Mouse (Mus musculus) intestine, embryonic 16.5 days (tissue): ENCODE data around the gene Adcy5. TPM values are rescaled to one million over a fixed set of nuclear protein-coding genes. Genes with fewer than 3 reads are reported as not detected.
A peak's percentile ranks its signal among the peaks of the same experiment; 100 is the strongest.

ENCODE experiments used
- ATAC-seq: fragments of 200-750 bp; cut with Nextera tagmentation; 2 replicates; pipeline ENCODE4 v1.8.0; 2017; ENCODE audit warnings: moderate TSS enrichment, moderate library complexity
- H3K27ac ChIP-seq: fragments of 300-500 bp; sonication (generic); 2 replicates; pipeline ENCODE4 v1.5.1; 2014; ENCODE audit warnings: mild to moderate bottlenecking, low read length
- H3K27me3 ChIP-seq: fragments of 300-500 bp; sonication (generic); replicated peaks from 2 replicates; pipeline ENCODE4 v1.6.1; 2014; ENCODE audit warnings: low read length, control low read depth, mixed read lengths; ENCODE audit not compliant: control insufficient read depth, insufficient read depth
- H3K36me3 ChIP-seq: fragments of 300-500 bp; sonication (generic); 2 replicates; pipeline ENCODE4 v1.6.1; 2014; ENCODE audit warnings: low read length, control low read depth; ENCODE audit not compliant: control insufficient read depth, insufficient read depth
- H3K4me1 ChIP-seq: fragments of 300-500 bp; sonication (generic); 2 replicates; pipeline ENCODE4 v1.6.1; 2014; ENCODE audit warnings: low read length, control low read depth, mixed read lengths; ENCODE audit not compliant: control insufficient read depth, insufficient read depth
- H3K4me2 ChIP-seq: fragments of 300-500 bp; sonication (generic); 2 replicates; pipeline ENCODE4 v1.6.1; 2014; ENCODE audit warnings: low read depth, low read length, control low read depth
- H3K4me3 ChIP-seq: fragments of 300-500 bp; sonication (generic); 2 replicates; pipeline ENCODE4 v1.5.1; 2014; ENCODE audit warnings: mild to moderate bottlenecking, low read length
- H3K9ac ChIP-seq: fragments of 300-500 bp; sonication (generic); 2 replicates; pipeline ENCODE4 v1.6.1; 2014; ENCODE audit warnings: low read depth, low read length
- H3K9me3 ChIP-seq: fragments of 300-500 bp; sonication (generic); 2 replicates; pipeline ENCODE4 v1.6.1; 2016; ENCODE audit warnings: low read length, control low read depth; ENCODE audit not compliant: control insufficient read depth
- WGBS: fragments of 180-500 bp; shearing (Covaris S2); extraction: QIAGEN DNeasy Blood & Tissue Kit; methylation state at CpG from one replicate; pipeline ENCODE4 v1.1.7; 2014; 5-methylcytosine and 5-hydroxymethylcytosine counted together
- polyA plus RNA-seq: library from polyadenylated mRNA; unstranded; fragments of >200 nt; fragmentation: Nextera tagmentation; extraction: Ambion mirVana; gene quantifications from 2 replicates; pipeline ENCODE4 v1.2.1, GENCODE M21; 2015

The Adcy5 gene
- polyA plus RNA-seq, 1 experiment from 2014 or later, result 2.0 TPM

- ATAC-seq, result no peak
- no peak overlapping the region for H3K4me2 ChIP-seq
- H3K27ac ChIP-seq, result no peak overlapping the region
- H3K9me3 ChIP-seq, result no peaks in the 10 kb centered on the region
- WGBS, result 8% methylated on average over 12 of the region's 12 CpGs
- H3K4me1 ChIP-seq, result peaks cover 7% of the 10 kb centered on the region; the same call in 1 of the 2 replicates
- H3K4me3 ChIP-seq, result no peak overlapping the region
- H3K36me3 ChIP-seq, result no peaks in the 10 kb centered on the region
- H3K9ac ChIP-seq, result no peak overlapping the region
- peaks cover 45% of the 10 kb centered on the region for H3K27me3 ChIP-seq
Observed at GRCm38 (mm10) chr16:35153146-35153755, 1.4 kb upstream of the Adcy5 start.

DNA sequence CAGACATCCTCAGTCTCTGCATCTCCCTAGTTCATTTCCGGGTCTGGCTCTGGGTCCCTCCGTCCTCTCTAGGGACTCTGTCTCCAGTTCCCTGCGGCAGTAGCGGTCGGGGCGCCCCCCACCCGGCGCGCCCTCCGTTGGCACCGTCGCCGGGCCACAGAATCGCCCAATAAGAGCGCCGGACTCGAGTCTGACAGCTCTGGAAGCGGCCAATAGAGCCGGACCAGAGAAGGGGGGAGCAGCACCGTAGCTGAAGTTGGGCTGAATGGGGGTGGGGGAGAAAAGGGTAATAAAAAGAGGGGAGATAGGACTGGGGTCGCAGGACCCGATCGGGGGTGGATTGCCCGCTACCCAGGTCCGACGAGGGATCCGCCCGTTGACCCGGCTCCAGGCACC, 434 bp upstream of the Adcy5 start:
- peak overlapping the region; percentile 79 for H3K9ac ChIP-seq
- peak overlapping the region; percentile 97 for H3K4me2 ChIP-seq
- peak; percentile 56 for ATAC-seq
- peak overlapping the region; percentile 70 for H3K27ac ChIP-seq
- peaks cover 10% of the 10 kb centered on the region for H3K4me1 ChIP-seq
- H3K27me3 ChIP-seq, result peaks cover 48% of the 10 kb centered on the region
- no peaks in the 10 kb centered on the region for H3K36me3 ChIP-seq
- peak overlapping the region; percentile 69 for H3K4me3 ChIP-seq
- WGBS, result under 1% methylated on average over 29 of the region's 29 CpGs
- H3K9me3 ChIP-seq, result no peaks in the 10 kb centered on the region

GRCm38 (mm10) chr16:35155391-35156305, 971 bp downstream of the Adcy5 start:
- H3K27me3 ChIP-seq, result peaks cover 48% of the 10 kb centered on the region
- WGBS, result 3% methylated on average over 86 of the region's 87 CpGs
- peak overlapping the region; percentile 79 for H3K9ac ChIP-seq

DNA sequence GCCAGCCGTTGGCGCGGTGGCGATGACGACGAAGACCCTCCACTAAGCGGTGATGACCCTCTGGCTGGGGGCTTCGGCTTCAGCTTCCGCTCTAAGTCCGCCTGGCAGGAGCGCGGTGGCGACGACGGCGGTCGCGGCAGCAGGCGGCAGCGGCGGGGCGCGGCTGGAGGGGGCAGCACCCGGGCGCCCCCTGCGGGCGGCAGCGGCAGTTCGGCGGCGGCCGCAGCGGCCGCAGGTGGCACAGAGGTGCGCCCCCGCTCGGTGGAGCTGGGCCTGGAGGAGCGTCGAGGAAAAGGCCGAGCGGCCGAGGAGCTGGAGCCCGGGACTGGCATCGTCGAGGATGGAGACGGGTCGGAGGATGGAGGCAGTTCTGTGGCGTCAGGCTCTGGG, 1.6 kb downstream of the Adcy5 start:
- H3K9me3 ChIP-seq, result no peaks in the 10 kb centered on the region
- H3K4me3 ChIP-seq, result peak overlapping the region; percentile 69
- H3K9ac ChIP-seq, result peak overlapping the region; percentile 79
- peaks cover 17% of the 10 kb centered on the region for H3K4me1 ChIP-seq
- H3K27ac ChIP-seq, result peak overlapping the region; percentile 57; the same call in 1 of the 2 replicates
- H3K36me3 ChIP-seq, result no peaks in the 10 kb centered on the region
- H3K4me2 ChIP-seq, result peak overlapping the region; percentile 97
- ATAC-seq, result peak; percentile 16; the same call in 1 of the 2 replicates
- 3% methylated on average over 48 of the region's 48 CpGs for WGBS
- H3K27me3 ChIP-seq, result peaks cover 45% of the 10 kb centered on the region

More at GRCm38 (mm10) chr16:35155391-35156305, 971 bp downstream of the Adcy5 start:
- ATAC-seq, result peak; percentile 63
- no peaks in the 10 kb centered on the region for H3K36me3 ChIP-seq
- H3K4me2 ChIP-seq, result peak overlapping the region; percentile 97
- H3K4me3 ChIP-seq, result peak overlapping the region; percentile 69
- no peaks in the 10 kb centered on the region for H3K9me3 ChIP-seq
- peak overlapping the region; percentile 70 for H3K27ac ChIP-seq
- H3K4me1 ChIP-seq, result peaks cover 15% of the 10 kb centered on the region

- no peaks in the 10 kb centered on the region for H3K36me3 ChIP-seq
- H3K9ac ChIP-seq, result peak overlapping the region; percentile 79; the same call in 1 of the 2 replicates
- H3K4me1 ChIP-seq, result peaks cover 17% of the 10 kb centered on the region
- H3K4me2 ChIP-seq, result peak overlapping the region; percentile 97
- H3K9me3 ChIP-seq, result no peaks in the 10 kb centered on the region
- H3K27me3 ChIP-seq, result peaks cover 45% of the 10 kb centered on the region
- 72% methylated on average over 21 of the region's 21 CpGs for WGBS
- H3K4me3 ChIP-seq, result peak overlapping the region; percentile 69
- no peak for ATAC-seq
- no peak overlapping the region for H3K27ac ChIP-seq
Observed at GRCm38 (mm10) chr16:35156832-35157231, 2.2 kb downstream of the Adcy5 start.

DNA sequence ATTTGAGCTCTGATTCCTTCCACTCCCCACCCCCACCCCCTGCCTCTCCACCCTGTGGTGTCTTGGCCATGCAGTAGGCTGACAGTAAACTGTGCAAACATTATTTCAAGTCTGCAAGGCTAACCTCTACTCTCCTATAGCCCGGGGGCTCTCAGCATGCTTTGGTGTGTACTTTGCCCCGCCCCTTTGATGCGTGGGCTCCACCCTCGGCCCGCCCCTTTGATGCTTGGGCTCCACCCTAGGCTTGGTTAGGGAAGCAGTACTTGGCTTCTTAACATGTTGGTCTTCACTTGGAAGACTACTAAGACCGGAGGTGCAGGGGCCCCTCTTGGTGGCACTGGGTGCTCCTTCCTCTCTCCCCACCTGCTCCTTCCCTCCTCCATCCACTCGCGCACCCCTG, 4.9 kb downstream of the Adcy5 start:
- Histone ChIP-seq H3K9ac (no peak overlapping the region), H3K36me3 (no peaks in the 10 kb centered on the region), H3K27me3 (peaks cover 32% of the 10 kb centered on the region), H3K27ac (no peak overlapping the region), H3K4me3 (no peak overlapping the region), H3K4me1 (peaks cover 21% of the 10 kb centered on the region), H3K4me2 (no peak overlapping the region), H3K9me3 (no peaks in the 10 kb centered on the region)
- WGBS, result 58% methylated on average over 8 of the region's 8 CpGs
- ATAC-seq, result no peak

- 68% methylated on average over 4 of the region's 4 CpGs for WGBS
- Histone ChIP-seq H3K27me3 (peaks cover 27% of the 10 kb centered on the region), H3K4me3 (no peak overlapping the region), H3K9me3 (no peaks in the 10 kb centered on the region), H3K4me1 (peaks cover 22% of the 10 kb centered on the region; the same call in 1 of the 2 replicates), H3K27ac (no peak overlapping the region), H3K36me3 (no peaks in the 10 kb centered on the region), H3K9ac (no peak overlapping the region), H3K4me2 (no peak overlapping the region)
- no peak for ATAC-seq
Observed at GRCm38 (mm10) chr16:35159991-35160390, 5.3 kb downstream of the Adcy5 start.

DNA sequence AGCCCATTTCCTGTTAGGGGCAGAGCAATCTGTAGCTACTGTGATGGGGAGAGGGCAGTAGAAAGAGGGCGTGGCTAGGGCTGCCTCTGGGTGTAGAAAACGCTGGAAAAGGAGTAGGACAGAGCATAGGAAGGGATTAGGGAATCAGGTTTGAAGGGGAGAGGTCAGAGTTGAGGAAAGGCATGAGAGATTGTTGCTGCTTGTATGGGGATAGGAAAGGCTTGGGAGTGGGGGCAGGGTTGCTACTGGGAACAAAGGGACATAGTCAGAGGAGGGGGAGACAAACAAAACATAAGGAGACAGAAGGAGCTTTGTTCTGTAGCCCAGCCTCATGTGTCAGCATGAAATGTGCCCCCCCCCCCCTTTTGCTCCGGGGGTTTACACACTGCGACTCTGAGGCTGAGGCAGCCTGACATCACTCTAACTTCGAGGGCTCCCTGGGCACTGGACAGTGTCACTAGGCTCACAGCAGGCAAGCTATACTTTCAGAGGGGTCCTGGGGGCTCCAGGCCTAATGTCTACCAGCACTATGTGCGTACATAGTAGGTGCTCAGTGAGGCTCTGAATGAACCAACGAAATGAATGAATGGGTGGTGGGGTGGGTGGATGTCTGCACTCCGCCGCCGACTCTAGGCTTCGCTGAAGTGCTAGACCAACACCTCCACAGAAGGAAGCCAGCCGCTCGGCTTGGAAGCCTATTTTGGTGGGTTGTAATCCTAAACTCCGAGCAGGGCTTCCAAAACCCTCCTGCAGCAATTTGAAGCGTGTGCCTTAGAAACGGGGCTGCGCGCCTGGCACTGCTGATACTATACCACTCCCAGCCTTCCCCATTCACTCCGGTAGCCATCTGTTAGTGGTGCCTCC, 9.9 kb downstream of the Adcy5 start:
- Histone ChIP-seq H3K4me3 (no peak overlapping the region), H3K4me2 (no peak overlapping the region), H3K4me1 (peaks cover 11% of the 10 kb centered on the region; the same call in 1 of the 2 replicates), H3K9me3 (no peaks in the 10 kb centered on the region), H3K27me3 (no peaks in the 10 kb centered on the region), H3K36me3 (no peaks in the 10 kb centered on the region), H3K27ac (no peak overlapping the region), H3K9ac (no peak overlapping the region)
- 51% methylated on average over 19 of the region's 19 CpGs for WGBS
- ATAC-seq, result peak; percentile 48

GRCm38 (mm10) chr16:35165361-35165760, 10.7 kb downstream of the Adcy5 start:
- Histone ChIP-seq H3K4me3 (no peak overlapping the region), H3K4me2 (no peak overlapping the region), H3K27ac (no peak overlapping the region), H3K36me3 (no peaks in the 10 kb centered on the region), H3K9me3 (no peaks in the 10 kb centered on the region), H3K27me3 (no peaks in the 10 kb centered on the region), H3K9ac (no peak overlapping the region), H3K4me1 (peaks cover 11% of the 10 kb centered on the region; the same call in 1 of the 2 replicates)
- 80% methylated on average over 6 of the region's 6 CpGs for WGBS
- no peak for ATAC-seq
